Mouse (Mus musculus): ENCODE measurements around the gene Rfesd. TPM values are rescaled to one million over a fixed set of nuclear protein-coding genes. Genes with fewer than 3 reads are reported as not detected.

Rfesd gene
- polyA plus RNA-seq, 1 experiment, result 79.7 TPM

GRCm38 (mm10) chr13:76018844-76019400, 403 bp upstream of the Rfesd start:
- peak overlapping the region; percentile 82 for H3K27ac ChIP-seq (replicated peaks; ENCODE audit: low read depth, low read length)
- no peaks in the 10 kb centered on the region for H3K4me1 ChIP-seq (ENCODE audit: control insufficient read depth, insufficient read depth, insufficient read length, low read length)
- peak overlapping the region; percentile 80 for H3K4me3 ChIP-seq (ENCODE audit: insufficient read depth, low read depth, low read length)

GRCm38 (mm10) chr13:76017465-76017864, 1.1 kb downstream of the Rfesd start:
- Histone ChIP-seq H3K27ac (replicated peaks; ENCODE audit: low read depth, low read length) (peak overlapping the region; percentile 97), H3K4me3 (ENCODE audit: insufficient read depth, low read depth, low read length) (peak overlapping the region; percentile 80), H3K4me1 (ENCODE audit: control insufficient read depth, insufficient read depth, insufficient read length, low read length) (no peaks in the 10 kb centered on the region)

- no peak overlapping the region for H3K4me3 ChIP-seq (ENCODE audit: insufficient read depth, low read depth, low read length)
- H3K27ac ChIP-seq (replicated peaks; ENCODE audit: low read depth, low read length), result no peak overlapping the region
- H3K4me1 ChIP-seq (ENCODE audit: control insufficient read depth, insufficient read depth, insufficient read length, low read length), result no peaks in the 10 kb centered on the region
Measured at GRCm38 (mm10) chr13:76014511-76014910, 4.0 kb downstream of the Rfesd start.

- Histone ChIP-seq H3K4me3 (ENCODE audit: insufficient read depth, low read depth, low read length) (no peak overlapping the region), H3K4me1 (ENCODE audit: control insufficient read depth, insufficient read depth, insufficient read length, low read length) (no peaks in the 10 kb centered on the region), H3K27ac (replicated peaks; ENCODE audit: low read depth, low read length) (no peak overlapping the region)
Measured at GRCm38 (mm10) chr13:76003272-76003671, 15.2 kb downstream of the Rfesd start.

GRCm38 (mm10) chr13:75992169-75993028, 26.1 kb downstream of the Rfesd start:
- Histone ChIP-seq H3K4me3 (ENCODE audit: insufficient read depth, low read depth, low read length) (no peak overlapping the region), H3K27ac (replicated peaks; ENCODE audit: low read depth, low read length) (no peak overlapping the region), H3K4me1 (ENCODE audit: control insufficient read depth, insufficient read depth, insufficient read length, low read length) (no peaks in the 10 kb centered on the region)

GRCm38 (mm10) chr13:75988096-75988495, 30.4 kb downstream of the Rfesd start:
- Histone ChIP-seq H3K4me3 (ENCODE audit: insufficient read depth, low read depth, low read length) (no peak overlapping the region), H3K4me1 (ENCODE audit: control insufficient read depth, insufficient read depth, insufficient read length, low read length) (no peaks in the 10 kb centered on the region), H3K27ac (replicated peaks; ENCODE audit: low read depth, low read length) (no peak overlapping the region)

GRCm38 (mm10) chr13:75981901-75982300, 36.6 kb downstream of the Rfesd start:
- Histone ChIP-seq H3K27ac (replicated peaks; ENCODE audit: low read depth, low read length) (no peak overlapping the region), H3K4me3 (ENCODE audit: insufficient read depth, low read depth, low read length) (no peak overlapping the region), H3K4me1 (ENCODE audit: control insufficient read depth, insufficient read depth, insufficient read length, low read length) (no peaks in the 10 kb centered on the region)

GRCm38 (mm10) chr13:75976649-75977048, 41.9 kb downstream of the Rfesd start:
- H3K4me1 ChIP-seq (ENCODE audit: control insufficient read depth, insufficient read depth, insufficient read length, low read length), result no peaks in the 10 kb centered on the region
- H3K4me3 ChIP-seq (ENCODE audit: insufficient read depth, low read depth, low read length), result no peak overlapping the region
- H3K27ac ChIP-seq (replicated peaks; ENCODE audit: low read depth, low read length), result no peak overlapping the region

GRCm38 (mm10) chr13:75976218-75976617, 42.3 kb downstream of the Rfesd start:
- H3K4me3 ChIP-seq (ENCODE audit: insufficient read depth, low read depth, low read length), result no peak overlapping the region
- no peak overlapping the region for H3K27ac ChIP-seq (replicated peaks; ENCODE audit: low read depth, low read length)

GRCm38 (mm10) chr13:75975629-75976028, 42.9 kb downstream of the Rfesd start:
- H3K4me1 ChIP-seq (ENCODE audit: control insufficient read depth, insufficient read depth, insufficient read length, low read length), result no peaks in the 10 kb centered on the region
- H3K4me3 ChIP-seq (ENCODE audit: insufficient read depth, low read depth, low read length), result no peak overlapping the region
- H3K27ac ChIP-seq (replicated peaks; ENCODE audit: low read depth, low read length), result no peak overlapping the region

More at GRCm38 (mm10) chr13:75976218-75976617, 42.3 kb downstream of the Rfesd start:
- H3K4me1 ChIP-seq (ENCODE audit: control insufficient read depth, insufficient read depth, insufficient read length, low read length), result no peaks in the 10 kb centered on the region

- no peaks in the 10 kb centered on the region for H3K4me1 ChIP-seq (ENCODE audit: control insufficient read depth, insufficient read depth, insufficient read length, low read length)
- no peak overlapping the region for H3K4me3 ChIP-seq (ENCODE audit: insufficient read depth, low read depth, low read length)
- H3K27ac ChIP-seq (replicated peaks; ENCODE audit: low read depth, low read length), result no peak overlapping the region
Measured at GRCm38 (mm10) chr13:75974481-75974880, 44.0 kb downstream of the Rfesd start.

GRCm38 (mm10) chr13:75966850-75967249, 51.7 kb downstream of the Rfesd start, which contains the start of gene Spata9:
Spata9 (plus strand) TSS chr13:75967150.
- Histone ChIP-seq H3K27ac (replicated peaks; ENCODE audit: low read depth, low read length) (no peak within 1 kb of the TSS), H3K4me1 (ENCODE audit: control insufficient read depth, insufficient read depth, insufficient read length, low read length) (no peaks in the 10 kb centered on the region)

GRCm38 (mm10) chr13:75955357-75955992, 63.0 kb downstream of the Rfesd start:
- Histone ChIP-seq H3K27ac (replicated peaks; ENCODE audit: low read depth, low read length) (no peak overlapping the region), H3K4me3 (ENCODE audit: insufficient read depth, low read depth, low read length) (no peak overlapping the region)

More at GRCm38 (mm10) chr13:75966850-75967249, 51.7 kb downstream of the Rfesd start, which contains the start of gene Spata9:
- no peak within 1 kb of the TSS for H3K4me3 ChIP-seq (ENCODE audit: insufficient read depth, low read depth, low read length)

More at GRCm38 (mm10) chr13:75955357-75955992, 63.0 kb downstream of the Rfesd start:
- H3K4me1 ChIP-seq (ENCODE audit: control insufficient read depth, insufficient read depth, insufficient read length, low read length), result no peaks in the 10 kb centered on the region
